Mouse (Mus musculus) c-Kit-positive CD71-positive TER-119-negative erythroid progenitor cells, embryonic 14.5 days (primary cell): ENCODE measurements around the gene Setmar.
"Not testable (repeated sequence)": the region's sequence is repeated elsewhere in the genome, so short reads cannot be mapped to it uniquely, and the experiment has no call there.

Experiments used
- DNase-seq: peaks from one replicate; pipeline ENCODE4 v3.0.0-alpha.2; 2013; ENCODE audit warnings: low read depth

The Setmar gene

DNA sequence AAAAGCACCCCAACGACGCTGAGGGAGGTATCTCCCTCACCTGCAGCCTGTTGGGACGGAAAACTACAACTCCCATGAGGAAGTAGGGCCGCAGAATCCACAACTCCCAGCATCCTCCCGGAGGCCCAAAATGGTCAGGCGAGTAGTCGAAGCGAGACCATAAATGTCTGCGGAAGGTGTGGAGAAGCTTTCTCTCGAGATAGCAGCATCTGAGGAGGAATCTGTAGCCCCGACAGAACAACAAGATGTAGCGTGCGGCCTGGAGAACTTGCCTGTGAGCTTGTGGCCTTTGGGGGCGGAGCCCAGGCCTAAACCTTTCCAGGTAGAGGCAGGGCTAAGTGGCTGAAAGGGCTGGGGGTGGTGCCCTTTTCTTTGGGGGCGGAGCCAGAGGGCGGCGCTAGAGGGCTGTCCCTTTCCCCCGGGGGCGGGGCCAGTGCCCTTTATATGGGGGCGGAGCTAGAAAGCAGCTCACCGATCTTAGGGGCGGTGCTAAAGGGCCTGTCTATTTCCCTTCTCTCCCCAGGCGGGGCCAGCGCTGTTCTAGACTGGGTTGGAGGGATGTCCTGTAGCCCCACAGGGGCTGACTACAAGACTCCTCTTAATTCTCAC lies at the start of gene Setmar:
Gene Setmar (plus strand): TSS at position 128 of the 609 bp plus-strand sequence.
- peak; percentile 94 for DNase-seq

DNA sequence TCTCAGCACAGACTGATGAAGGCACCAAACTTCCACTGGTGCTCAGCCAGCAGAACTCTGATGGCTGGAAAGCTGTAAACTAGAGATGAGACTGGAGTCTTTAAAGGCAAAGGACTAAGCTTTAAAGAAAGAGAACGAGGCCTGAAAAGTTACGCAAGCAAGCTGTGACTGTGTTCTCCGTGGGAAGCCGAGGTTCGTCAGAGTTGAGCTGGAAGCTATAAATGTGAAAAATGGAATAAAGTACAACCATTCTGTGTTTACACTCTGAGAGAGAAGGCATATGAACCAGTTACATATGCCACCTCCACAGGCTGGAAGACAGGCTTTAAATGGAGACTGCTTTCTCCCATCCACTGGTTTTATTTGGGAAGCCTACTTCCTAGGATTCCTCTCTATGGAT lies 43.2 kb upstream of the Setmar start:
- no peak for DNase-seq

DNA sequence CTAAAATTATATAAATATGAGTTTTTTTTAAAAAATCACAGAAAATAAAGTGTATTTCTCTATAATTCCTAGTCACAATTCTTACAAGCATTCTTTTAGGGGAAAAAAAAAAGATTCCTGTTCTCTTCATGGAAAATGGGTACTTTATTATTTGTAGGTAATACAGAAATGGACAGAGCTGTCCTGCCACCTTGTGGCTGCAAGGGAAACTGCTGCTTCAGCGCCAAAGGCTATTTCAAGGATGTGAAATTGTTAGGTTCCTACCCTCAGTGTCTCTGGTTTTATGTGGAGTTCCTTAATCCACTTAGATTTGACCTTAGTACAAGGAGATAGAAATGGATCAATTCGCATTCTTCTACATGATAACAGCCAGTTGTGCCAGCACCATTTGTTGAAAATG lies 9.8 kb upstream of the Setmar start:
- DNase-seq: not testable (repeated sequence)

DNA sequence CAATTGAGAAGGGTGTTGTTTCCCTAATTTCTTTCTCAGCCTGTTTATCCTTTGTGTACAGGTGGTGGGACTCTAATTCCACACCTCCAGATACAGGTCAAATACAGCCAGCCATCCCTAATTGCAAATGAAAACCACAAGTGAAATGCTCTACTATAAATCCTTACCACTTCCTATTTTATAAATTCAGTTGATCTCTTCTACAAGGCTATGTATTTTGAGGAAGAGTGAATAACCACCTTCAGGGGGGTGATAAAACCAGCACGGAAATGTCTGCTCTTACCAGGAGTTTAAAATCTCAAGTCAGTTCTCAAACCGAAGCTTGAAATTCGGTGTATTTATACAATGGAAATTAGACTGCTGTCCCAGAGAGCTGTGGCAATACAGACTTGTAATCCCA lies 8.9 kb upstream of the Setmar start:
- DNase-seq: no peak

GRCm38 (mm10) chr6:108057353-108057752 lies 7.5 kb upstream of the Setmar start:
- DNase-seq: no peak

DNA sequence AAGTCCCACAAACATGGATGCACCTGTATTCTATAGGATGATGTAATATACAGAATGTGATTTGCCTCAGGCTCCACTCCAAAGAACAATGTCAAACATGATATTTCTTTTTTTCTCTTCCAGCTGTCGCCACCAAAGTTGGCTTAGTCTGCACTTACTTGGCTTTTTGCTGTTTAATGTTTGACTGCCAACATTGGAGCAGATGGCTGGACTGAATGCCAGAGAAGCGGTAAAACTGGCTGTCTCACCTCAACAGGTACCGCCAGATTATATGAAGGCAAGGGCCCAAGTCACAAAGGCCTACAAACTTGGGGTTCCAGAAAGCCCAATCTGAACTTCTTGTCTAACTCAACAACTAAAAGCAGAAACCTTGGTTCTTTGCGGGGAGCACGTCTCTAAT lies 6.8 kb upstream of the Setmar start:
- DNase-seq: no peak

DNA sequence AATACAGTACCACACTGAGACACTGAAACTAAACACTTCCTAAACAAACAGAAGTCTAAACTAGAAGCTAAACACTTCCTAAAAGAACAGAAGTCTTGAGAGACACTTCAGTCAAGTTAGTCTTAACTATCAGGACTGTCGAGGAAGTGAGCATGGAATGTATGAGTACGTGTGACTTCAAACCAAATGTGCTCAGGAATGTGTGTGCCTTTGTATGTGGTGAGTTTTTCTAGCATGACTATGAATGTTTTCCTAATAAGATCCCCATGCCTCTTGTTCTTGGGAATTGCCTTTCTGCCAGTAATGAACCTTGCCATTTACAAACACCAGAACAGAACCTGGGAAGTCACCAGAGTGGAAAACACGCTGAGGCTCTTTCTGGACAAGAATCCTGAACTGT lies 3.7 kb upstream of the Setmar start:
- DNase-seq: no peak

DNA sequence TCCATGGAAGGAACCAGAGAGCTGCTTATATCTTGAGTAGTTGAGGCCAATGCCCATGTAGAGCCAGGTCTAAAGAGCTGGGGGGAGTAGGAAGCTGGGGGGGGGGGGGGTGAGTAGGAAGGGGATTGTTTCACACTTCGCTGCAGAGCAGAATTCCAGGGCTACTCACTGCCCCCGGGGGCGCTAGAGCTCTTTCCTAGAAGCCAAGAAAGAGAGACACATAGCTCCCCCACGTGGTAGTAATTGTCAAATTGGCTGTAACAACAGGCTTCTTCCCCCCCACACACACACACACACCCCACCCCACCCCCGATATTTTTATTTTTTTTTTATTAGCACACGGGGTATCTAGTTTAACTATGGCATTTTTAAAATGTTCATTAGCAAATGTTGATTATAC lies 738 bp downstream of the Setmar start:
- peak; percentile 71 for DNase-seq

DNA sequence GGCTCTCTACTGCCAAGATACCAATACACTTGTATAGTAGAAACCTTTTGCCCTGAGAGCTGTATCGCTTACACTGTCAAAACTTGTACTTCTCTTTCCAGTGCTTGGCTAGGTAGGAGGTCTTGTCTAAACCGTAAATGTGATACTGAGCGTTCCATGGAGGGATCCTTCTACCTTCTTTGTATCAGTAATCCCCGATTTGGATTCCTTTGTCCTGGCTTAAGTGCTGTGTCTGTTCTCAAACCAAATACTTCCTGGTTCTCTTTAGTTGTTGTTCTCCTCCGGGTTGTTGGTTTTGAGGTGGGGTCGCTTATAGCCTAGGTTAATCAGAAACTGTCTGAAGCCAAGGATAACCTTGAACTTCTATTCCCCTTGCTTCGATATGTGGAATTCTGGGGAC lies 6.1 kb downstream of the Setmar start:
- no peak for DNase-seq

DNA sequence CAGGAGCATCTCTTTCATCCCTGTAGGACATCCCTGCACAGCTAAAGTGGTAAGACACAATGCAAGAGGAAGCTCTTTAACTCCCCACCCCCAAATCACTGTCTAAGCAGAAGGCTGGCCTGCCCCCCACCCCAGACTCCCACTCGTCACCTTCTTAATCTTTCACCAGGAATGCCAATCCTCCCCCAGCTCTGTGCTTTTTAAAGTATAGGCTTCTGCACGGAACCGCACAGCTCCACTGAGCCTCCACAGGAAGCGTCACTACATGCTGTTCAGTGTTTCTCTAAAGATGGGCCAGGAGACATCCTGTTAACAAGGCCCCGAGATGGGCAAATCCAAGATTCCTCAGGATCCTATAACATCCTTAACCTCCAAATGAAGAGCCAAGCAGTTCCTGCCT lies 8.2 kb downstream of the Setmar start:
- DNase-seq: no peak

DNA sequence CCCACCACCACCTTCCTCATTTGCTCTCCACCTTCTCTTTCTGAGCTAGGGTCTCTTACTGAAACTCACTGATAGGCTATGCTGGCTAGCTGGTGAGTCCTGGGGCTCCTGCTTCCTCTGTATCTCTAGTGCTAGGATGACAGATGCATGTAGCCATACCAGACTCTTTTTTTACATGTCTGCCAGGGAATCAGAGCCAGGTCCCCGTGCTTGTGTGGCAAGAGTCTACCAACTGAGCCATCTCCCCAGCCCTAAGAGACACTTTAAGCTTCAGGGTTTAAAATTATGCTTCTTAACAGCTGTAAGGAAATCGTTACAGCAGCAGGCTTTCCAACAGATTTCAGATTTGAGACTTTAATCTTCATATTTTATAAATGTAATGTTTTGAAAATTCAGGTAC lies 9.1 kb downstream of the Setmar start:
- DNase-seq: no peak

GRCm38 (mm10) chr6:108074624-108075023 lies 9.8 kb downstream of the Setmar start:
- DNase-seq: no peak

DNA sequence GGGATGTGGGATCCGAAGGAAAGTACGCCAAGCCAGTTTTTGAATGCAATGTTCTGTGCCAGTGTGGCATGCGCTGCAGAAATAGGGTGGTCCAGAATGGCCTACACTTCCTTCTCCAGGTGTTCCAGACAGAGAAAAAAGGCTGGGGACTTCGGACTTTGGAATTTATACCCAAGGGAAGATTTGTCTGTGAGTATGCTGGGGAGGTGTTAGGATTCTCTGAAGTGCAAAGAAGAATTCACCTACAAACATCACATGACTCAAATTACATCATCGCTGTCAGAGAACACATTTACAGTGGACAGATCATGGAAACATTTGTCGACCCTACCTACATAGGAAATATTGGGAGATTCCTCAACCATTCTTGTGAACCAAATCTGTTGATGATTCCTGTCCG lies 11.0 kb downstream of the Setmar start:
- no peak for DNase-seq

GRCm38 (mm10) chr6:108091296-108091695 lies 26.5 kb downstream of the Setmar start:
- no peak for DNase-seq

GRCm38 (mm10) chr6:108092646-108093045 lies 27.8 kb downstream of the Setmar start:
- no peak for DNase-seq

GRCm38 (mm10) chr6:108093449-108093848 lies 28.6 kb downstream of the Setmar start:
- DNase-seq: no peak

GRCm38 (mm10) chr6:108095445-108095844 lies 30.6 kb downstream of the Setmar start:
- no peak for DNase-seq

DNA sequence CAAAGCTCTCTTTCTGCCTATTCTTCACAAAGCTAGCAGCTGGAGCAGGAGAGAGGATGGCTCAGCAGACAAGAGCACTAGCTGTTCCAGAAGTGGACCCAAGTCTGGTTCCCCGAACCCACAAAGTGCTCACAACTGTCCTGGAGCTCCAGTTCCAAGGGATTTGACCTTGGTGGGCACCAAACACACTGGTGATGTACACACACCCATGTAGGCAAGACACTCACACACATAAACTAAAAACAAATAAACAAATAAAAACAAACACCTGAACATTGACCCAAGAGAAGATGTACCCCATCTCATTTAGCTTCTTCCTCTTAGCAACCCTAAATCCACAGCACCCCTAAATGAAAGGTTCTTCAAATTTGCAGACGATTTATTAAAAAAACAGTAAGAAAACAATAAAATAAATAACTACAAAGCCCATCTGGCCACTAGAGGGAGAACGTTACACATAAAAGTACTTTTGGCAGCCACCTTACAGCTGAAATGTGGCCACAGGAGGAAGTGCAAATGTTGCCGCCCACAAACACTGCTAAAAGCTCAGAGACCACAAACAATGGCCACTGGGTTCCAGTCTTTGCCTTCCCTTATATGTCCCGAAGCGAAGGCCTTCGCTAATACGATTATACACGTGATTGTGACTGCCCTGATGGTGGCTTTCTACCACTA lies 33.5 kb downstream of the Setmar start:
- DNase-seq: peak; percentile 58

DNA sequence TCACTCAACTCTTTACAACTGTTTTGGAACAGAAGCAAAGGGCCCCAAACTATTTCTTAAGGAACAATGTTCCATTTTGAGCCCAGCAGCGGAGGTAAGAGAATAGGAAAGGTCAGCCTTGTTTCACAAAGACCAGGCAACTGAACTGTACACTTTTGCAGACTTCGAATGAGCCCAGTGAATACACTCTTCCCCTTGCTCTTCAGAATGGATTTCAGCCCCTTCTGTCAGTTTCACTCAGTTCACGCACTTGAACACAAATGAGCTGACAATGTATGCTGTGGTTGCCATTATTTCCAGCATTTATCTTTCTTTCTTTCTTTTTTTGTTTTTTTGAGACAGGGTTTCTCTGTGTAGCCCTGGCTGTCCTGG lies 34.0 kb downstream of the Setmar start:
- no peak for DNase-seq

- no peak for DNase-seq
Observed at GRCm38 (mm10) chr6:108101936-108102830, 37.3 kb downstream of the Setmar start.

DNA sequence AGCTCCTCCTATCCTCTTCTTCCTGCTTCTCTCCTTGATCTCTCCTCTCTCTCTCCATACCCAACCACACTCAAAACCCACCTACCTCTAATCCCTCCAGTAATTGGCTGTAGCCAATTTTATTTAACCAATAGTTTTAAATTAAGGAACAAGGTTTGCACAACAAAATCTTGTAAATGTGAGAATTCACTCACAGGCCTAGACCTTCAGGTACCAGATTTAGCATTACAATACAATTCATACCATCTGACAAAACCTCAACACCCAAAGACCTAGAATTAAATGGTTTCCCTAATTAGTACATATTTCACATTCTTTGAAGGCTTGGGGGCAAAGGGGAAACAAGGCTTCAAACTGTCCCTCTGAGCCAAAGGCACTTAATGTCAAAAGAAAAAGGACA lies 42.5 kb downstream of the Setmar start:
- no peak for DNase-seq

DNA sequence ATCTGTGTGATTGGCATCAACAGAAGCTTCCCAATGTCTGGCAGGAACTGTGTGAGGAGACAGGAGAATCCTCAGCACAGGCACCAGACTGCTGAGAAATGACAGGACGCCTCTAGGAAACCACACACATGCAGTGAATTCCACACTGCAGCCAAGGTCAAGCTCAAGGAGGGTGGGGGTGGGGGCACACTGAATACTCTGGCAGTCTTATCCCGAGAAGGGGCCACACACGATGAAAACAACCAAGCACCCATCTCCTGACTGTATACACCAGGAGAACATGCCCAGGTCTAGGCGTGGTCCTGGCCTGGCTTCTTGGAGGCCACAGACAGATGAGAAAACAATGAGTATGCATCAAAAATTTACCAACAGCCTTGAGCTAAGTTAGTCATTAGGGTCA lies 45.5 kb downstream of the Setmar start:
- no peak for DNase-seq

DNA sequence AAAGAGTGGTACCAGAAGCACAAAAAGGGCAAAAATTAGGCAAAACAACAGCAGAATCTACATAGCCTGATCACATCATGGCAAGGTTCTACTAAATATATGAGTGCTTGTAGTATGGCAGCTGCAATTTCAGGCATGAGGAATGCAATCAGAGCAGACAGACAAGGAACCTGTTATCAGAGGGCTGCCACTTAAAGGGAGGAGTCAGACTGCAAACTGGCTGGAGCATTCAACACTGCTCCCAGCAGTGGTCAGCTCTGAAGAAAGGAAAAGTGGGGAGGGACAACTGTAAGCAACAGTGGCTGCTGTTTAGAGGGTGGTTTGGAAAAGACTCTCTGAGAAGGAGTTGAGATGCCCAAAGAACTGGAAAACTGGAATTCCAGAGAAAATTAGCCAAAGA lies 46.8 kb downstream of the Setmar start:
- no peak for DNase-seq
